Mouse (Mus musculus): ENCODE data around the gene Mfsd4a.

GRCm38 (mm10) chr1:132101953-132102697 is 34.3 kb upstream of the Mfsd4a start:
- TF ChIP-seq CTCF (conservative IDR thresholded peaks at IDR 0.05; ENCODE audit: low read length) = no peak
- no peak for TF ChIP-seq NANOG (IDR thresholded peaks at IDR 0.05; ENCODE audit: borderline replicate concordance, low read length)
- no peak for TF ChIP-seq POU5F1 (IDR thresholded peaks at IDR 0.05; ENCODE audit: borderline replicate concordance, low read length)

Data from E14TG2a.4 (cell line).